Mouse (Mus musculus) CH12.LX (cell line): ENCODE measurements around the gene Rpl18a. TPM values are rescaled to one million over a fixed set of nuclear protein-coding genes. Genes with fewer than 3 reads are reported as not detected.

ENCODE experiments used
- DNase-seq: peaks from one replicate; pipeline ENCODE4 v3.0.0-alpha.2; 2013; ENCODE audit errors: extremely low read depth
- H3K27ac ChIP-seq: 2 replicates; pipeline ENCODE4 v1.5.1; 2012; ENCODE audit warnings: low read depth, mild to moderate bottlenecking, control low read depth, moderate library complexity; ENCODE audit not compliant: insufficient read depth
- H3K27me3 ChIP-seq: replicated peaks from 2 replicates; pipeline ENCODE3; 2012; ENCODE audit warnings: inconsistent platforms
- H3K36me3 ChIP-seq, 2 experiments: replicated peaks in 1 of 2; 2 replicates each; pipeline versions ENCODE3 to v1.6.1; 2012; ENCODE audit warnings: inconsistent platforms in 1 of 2, low read length in 1 of 2, mild to moderate bottlenecking in 1 of 2, mixed read lengths in 1 of 2, moderate library complexity in 1 of 2; ENCODE audit not compliant: control insufficient read depth in 1 of 2, insufficient read depth in 1 of 2
- H3K4me1 ChIP-seq, 2 experiments: 2 replicates each; pipeline ENCODE4 v1.6.1; 2012; ENCODE audit warnings: inconsistent platforms in 1 of 2, moderate library complexity in 1 of 2; ENCODE audit not compliant: insufficient read depth in 2 of 2, control insufficient read depth in 1 of 2
- H3K4me2 ChIP-seq: 2 replicates; pipeline ENCODE4 v1.6.1; 2012; ENCODE audit warnings: low read depth, mild to moderate bottlenecking, control low read depth; ENCODE audit not compliant: poor library complexity, insufficient read depth, severe bottlenecking
- H3K4me3 ChIP-seq, 3 experiments: fragments of 150-350 bp in 1 of 3; sonication (generic) in 1 of 3; replicated peaks in 1 of 3; 2 replicates each; pipeline versions ENCODE3 to v1.5.1; 2011 to 2012; ENCODE audit warnings: low read depth in 2 of 3, low read length in 2 of 3, mild to moderate bottlenecking in 2 of 3, moderate library complexity in 2 of 3, control low read depth in 1 of 3, improper control_type of control experiment in 1 of 3, inconsistent platforms in 1 of 3, mixed read lengths in 1 of 3; ENCODE audit not compliant: poor library complexity in 1 of 3
- H3K79me2 ChIP-seq: replicated peaks from 2 replicates; pipeline ENCODE4 v1.6.1; 2012; ENCODE audit warnings: mild to moderate bottlenecking, moderate library complexity; ENCODE audit not compliant: control insufficient read depth, poor library complexity, insufficient read depth, severe bottlenecking; ENCODE audit errors: extremely low read depth
- H3K9ac ChIP-seq: 2 replicates; pipeline ENCODE4 v1.6.1; 2012; ENCODE audit warnings: low read depth, mild to moderate bottlenecking, control low read depth, moderate library complexity; ENCODE audit not compliant: insufficient read depth
- H3K9me3 ChIP-seq: replicated peaks from 2 replicates; pipeline ENCODE3; 2012; ENCODE audit warnings: low read length, inconsistent platforms, mixed read lengths
- BHLHE40 ChIP-seq: IDR thresholded peaks from 2 replicates; pipeline ENCODE4 v1.6.1; 2011; ENCODE audit warnings: mild to moderate bottlenecking, low read depth, low read length, improper control_type of control experiment
- CHD1 ChIP-seq: IDR thresholded peaks from 2 replicates; pipeline ENCODE4 v1.6.1; 2012; ENCODE audit warnings: low read depth, low read length, improper control_type of control experiment, inconsistent platforms
- CTCF ChIP-seq, 2 experiments: IDR thresholded peaks in 1 of 2; conservative IDR thresholded peaks in 1 of 2; 2 replicates each; pipeline ENCODE4 v1.5.1; 2011 to 2012; ENCODE audit warnings: low read depth in 2 of 2, low read length in 2 of 2, improper control_type of control experiment in 1 of 2, inconsistent platforms in 1 of 2, mild to moderate bottlenecking in 1 of 2, moderate library complexity in 1 of 2
- E2F4 ChIP-seq: IDR thresholded peaks from 2 replicates; pipeline ENCODE4 v1.6.1; 2011; ENCODE audit warnings: low read depth, low read length, improper control_type of control experiment; ENCODE audit not compliant: insufficient replicate concordance
- ELF1 ChIP-seq: IDR thresholded peaks from 2 replicates; pipeline ENCODE4 v1.6.1; 2014; ENCODE audit warnings: low read depth, mild to moderate bottlenecking, inconsistent platforms, low read length, improper control_type of control experiment
- ETS1 ChIP-seq: conservative IDR thresholded peaks from 2 replicates; pipeline ENCODE4 v1.6.1; 2012; ENCODE audit warnings: low read depth, mild to moderate bottlenecking, inconsistent platforms, low read length, improper control_type of control experiment, moderate library complexity
- GABPA ChIP-seq: IDR thresholded peaks from 2 replicates; pipeline ENCODE4 v1.6.1; 2012; ENCODE audit warnings: low read depth, low read length, improper control_type of control experiment, inconsistent platforms; ENCODE audit not compliant: insufficient replicate concordance
- HCFC1 ChIP-seq: IDR thresholded peaks from 2 replicates; pipeline ENCODE4 v1.6.1; 2012; ENCODE audit warnings: low read depth, mild to moderate bottlenecking, inconsistent platforms, low read length, improper control_type of control experiment
- IRF4 ChIP-seq: IDR thresholded peaks from 2 replicates; pipeline ENCODE4 v1.6.1; 2014; ENCODE audit warnings: low read depth, mild to moderate bottlenecking, inconsistent platforms, low read length, improper control_type of control experiment
- JUND ChIP-seq: conservative IDR thresholded peaks from 2 replicates; pipeline ENCODE4 v1.6.1; 2011; ENCODE audit warnings: low read depth, low read length, improper control_type of control experiment
- KAT2A ChIP-seq: IDR thresholded peaks from 2 replicates; pipeline ENCODE4 v1.6.1; 2012; ENCODE audit warnings: low read length, improper control_type of control experiment, inconsistent platforms; ENCODE audit not compliant: insufficient replicate concordance
- MAX ChIP-seq: IDR thresholded peaks from 2 replicates; pipeline ENCODE4 v1.6.1; 2011; ENCODE audit warnings: low read length, improper control_type of control experiment
- MAZ ChIP-seq: IDR thresholded peaks from 2 replicates; pipeline ENCODE4 v1.6.1; 2012; ENCODE audit warnings: low read depth, mild to moderate bottlenecking, inconsistent platforms, low read length, improper control_type of control experiment, moderate library complexity
- MEF2A ChIP-seq: IDR thresholded peaks from 2 replicates; pipeline ENCODE4 v1.6.1; 2014; ENCODE audit warnings: low read depth, mild to moderate bottlenecking, inconsistent platforms, low read length, improper control_type of control experiment, borderline replicate concordance
- MXI1 ChIP-seq: IDR thresholded peaks from 2 replicates; pipeline ENCODE4 v1.6.1; 2011; ENCODE audit warnings: mild to moderate bottlenecking, low read depth, low read length, improper control_type of control experiment
- NELFE ChIP-seq: IDR thresholded peaks from 2 replicates; pipeline ENCODE4 v1.6.1; 2011; ENCODE audit warnings: low read depth, low read length, improper control_type of control experiment
- NRF1 ChIP-seq: IDR thresholded peaks from 2 replicates; pipeline ENCODE4 v1.6.1; 2014; ENCODE audit warnings: low read depth, mild to moderate bottlenecking, inconsistent platforms, low read length, improper control_type of control experiment, moderate library complexity
- POLR2A ChIP-seq: IDR thresholded peaks from 2 replicates; pipeline ENCODE4 v1.6.1; 2011; ENCODE audit warnings: low read depth, mild to moderate bottlenecking, improper control_type of control experiment, low read length
- RAD21 ChIP-seq: IDR thresholded peaks from 2 replicates; pipeline ENCODE4 v1.6.1; 2011; ENCODE audit warnings: low read depth, mild to moderate bottlenecking, low read length, improper control_type of control experiment, moderate library complexity
- RCOR1 ChIP-seq: conservative IDR thresholded peaks from 2 replicates; pipeline ENCODE4 v1.6.1; 2012; ENCODE audit warnings: low read depth, mild to moderate bottlenecking, inconsistent platforms, low read length, improper control_type of control experiment
- SIN3A ChIP-seq: IDR thresholded peaks from 2 replicates; pipeline ENCODE4 v1.6.1; 2012; ENCODE audit warnings: low read length, improper control_type of control experiment, inconsistent platforms
- SMC3 ChIP-seq: IDR thresholded peaks from 2 replicates; pipeline ENCODE4 v1.6.1; 2011; ENCODE audit warnings: low read depth, low read length, improper control_type of control experiment
- TBP ChIP-seq: conservative IDR thresholded peaks from 2 replicates; pipeline ENCODE4 v1.6.1; 2011; ENCODE audit warnings: low read depth, low read length, improper control_type of control experiment
- TCF12 ChIP-seq: IDR thresholded peaks from 2 replicates; pipeline ENCODE4 v1.6.1; 2014; ENCODE audit warnings: low read depth, mild to moderate bottlenecking, inconsistent platforms, low read length, improper control_type of control experiment
- UBTF ChIP-seq: IDR thresholded peaks from 2 replicates; pipeline ENCODE4 v1.6.1; 2012; ENCODE audit warnings: low read depth, mild to moderate bottlenecking, inconsistent platforms, low read length, improper control_type of control experiment, moderate library complexity
- USF2 ChIP-seq: conservative IDR thresholded peaks from 2 replicates; pipeline ENCODE4 v1.6.1; 2011; ENCODE audit warnings: low read depth, low read length, improper control_type of control experiment
- ZC3H11A ChIP-seq: IDR thresholded peaks from 2 replicates; pipeline ENCODE4 v1.6.1; 2012; ENCODE audit warnings: low read depth, mild to moderate bottlenecking, inconsistent platforms, low read length, improper control_type of control experiment
- dilution Hi-C: fragments of 300-500 bp; cut with MboI; formaldehyde crosslinking; loops from 2 replicates; pipeline ENCODE4 v1.14.3; 2020; ENCODE audit warnings: low sequenced_read_pairs; ENCODE audit not compliant: extremely low pct_unique_long_range_greater_than_20kb, extremely low pct_ligation_motif_present
- in situ Hi-C: fragments of 300-500 bp; cut with MboI; formaldehyde crosslinking; loops from 3 replicates; pipeline ENCODE4 v1.14.3; 2019; ENCODE audit warnings: low sequenced_read_pairs, low pct_ligation_motif_present, low pct_unique_long_range_greater_than_20kb, mixed read lengths
- polyA plus RNA-seq: library from polyadenylated mRNA; unstranded; fragments of >175 nt; gene quantifications from 2 replicates; pipeline ENCODE4 v1.2.1, GENCODE M21; 2012; ENCODE audit warnings: low read depth; ENCODE audit not compliant: insufficient read length
- total RNA-seq, 2 experiments: library from RNA; depleted of rRNA; stranded (reverse); fragments of 300-350 nt in 1 of 2; fragments of >200 nt in 1 of 2; gene quantifications; 2 replicates each; pipeline ENCODE4 v1.2.3; 2012 to 2014

Rpl18a gene
- total and polyA plus RNA-seq, 3 experiments, result 2,035 to 5,917 (median 3,837) TPM

DNA sequence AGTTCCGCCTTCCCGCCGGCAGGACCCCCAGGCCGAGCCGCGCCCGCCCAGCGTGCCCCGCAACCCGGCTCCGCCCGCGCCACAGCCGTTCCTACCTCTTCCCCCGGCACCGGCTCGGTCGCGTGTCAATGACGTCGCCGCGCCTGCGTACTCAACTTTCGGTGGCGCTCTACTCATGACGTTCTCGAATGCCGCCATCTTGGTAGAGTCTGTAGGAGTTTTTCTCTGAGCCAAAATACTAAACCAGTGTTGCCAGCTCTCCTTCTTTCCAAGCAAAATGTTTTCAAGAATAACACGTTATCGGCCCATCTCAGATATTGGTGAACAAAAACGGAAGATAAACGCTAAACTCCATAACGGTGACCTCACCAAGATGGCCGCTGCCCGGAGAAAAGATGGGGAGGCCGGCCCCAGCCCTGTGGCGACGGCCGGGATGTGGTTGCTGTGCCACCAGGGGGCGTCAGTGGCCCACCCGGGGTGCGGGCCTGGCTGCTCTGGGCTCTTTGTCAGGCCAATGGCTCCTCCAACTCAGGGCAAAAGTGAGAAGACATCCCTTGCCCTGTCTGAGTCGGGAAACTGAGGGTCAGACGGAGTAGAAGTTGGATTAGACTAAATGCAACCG, 23.7 kb downstream of the Rpl18a start, which contains the start of gene Ccdc124:
Ccdc124 (minus strand) TSS at position 572 of the 622 bp plus-strand sequence.
- in situ Hi-C loops (no loop called here), dilution Hi-C loops (no loop called here)
- Histone ChIP-seq H3K27me3 (no peaks in the 10 kb centered on the region), H3K4me2 (peak within 1 kb of the TSS; percentile 52), H3K9ac (peak within 1 kb of the TSS; percentile 64), H3K36me3 (peaks cover 5 to 27% of the 10 kb centered on the region in 2 experiments), H3K79me2 (no peaks in the 10 kb centered on the region), H3K4me1 (peaks cover 7 to 32% of the 10 kb centered on the region in 2 experiments), H3K4me3 (peak within 1 kb of the TSS; percentile 74 to 80 (median 80)), H3K9me3 (no peaks in the 10 kb centered on the region)
- peak; percentile 92 for DNase-seq
- peak; percentile 38 for TF ChIP-seq IRF4
- no peak; the same call in none of the 2 replicates for TF ChIP-seq TCF12
- TF ChIP-seq JUND, result no peak
- TF ChIP-seq SIN3A, result peak; percentile 82
- no peak for TF ChIP-seq CHD1
- no peak for TF ChIP-seq USF2
- peak; percentile 60 for TF ChIP-seq MEF2A
- TF ChIP-seq E2F4, result no peak
- peak; percentile 98 for TF ChIP-seq RCOR1
- peak; percentile 95; the same call in 1 of the 2 replicates for TF ChIP-seq KAT2A
- TF ChIP-seq POLR2A, result peak; percentile 65
- TF ChIP-seq MAZ, result 0 out of 2 replicates have a peak, but pooled peaks have one; percentile 32
- 0 out of 2 replicates have a peak, but pooled peaks have one; percentile 13 for TF ChIP-seq BHLHE40
- TF ChIP-seq CTCF (conservative IDR thresholded peaks at IDR 0.05 in 1 of 2, IDR thresholded peaks at IDR 0.05 in 1 of 2; ENCODE audit: low read depth in 2 of 2, low read length in 2 of 2), result peak; percentile 45 to 95
- TF ChIP-seq RAD21, result peak; percentile 81
- peak; percentile 75 for TF ChIP-seq ELF1
- TF ChIP-seq NELFE, result peak; percentile 71
- peak; percentile 82 for TF ChIP-seq MXI1
- peak; percentile 35 for TF ChIP-seq ZC3H11A
- peak; percentile 91 for TF ChIP-seq HCFC1
- TF ChIP-seq TBP, result no peak
- TF ChIP-seq UBTF, result 0 out of 2 replicates have a peak, but pooled peaks have one; percentile 41
- TF ChIP-seq MAX, result peak; percentile 32; the same call in 1 of the 2 replicates
- peak; percentile 47; the same call in 1 of the 2 replicates for TF ChIP-seq GABPA
- peak; percentile 87 for TF ChIP-seq NRF1
- TF ChIP-seq ETS1, result no peak
- TF ChIP-seq SMC3, result peak; percentile 84
- TF ChIP-seq, all 38 proteins: peak for 20
- H3K27ac ChIP-seq, result no peak within 1 kb of the TSS
